Mouse (Mus musculus): ENCODE measurements around the gene Olfr1447. TPM values are rescaled to one million over a fixed set of nuclear protein-coding genes. Genes with fewer than 3 reads are reported as not detected.

Olfr1447 gene
- polyA plus RNA-seq (2017; shearing (Covaris generic)) = not detected

GRCm38 (mm10) chr19:12903643-12904042, at the start of gene Olfr1447:
Gene Olfr1447 (minus strand): TSS chr19:12903743.

GRCm38 (mm10) chr19:12949958-12950357, 46.4 kb upstream of the Olfr1447 start, which contains the start of gene Olfr1450:
Gene Olfr1450 (plus strand): TSS chr19:12950258.

GRCm38 (mm10) chr19:12930540-12930939, 27.0 kb upstream of the Olfr1447 start, which contains the start of gene Olfr1449:
Gene Olfr1449 (plus strand): TSS chr19:12930840.

GRCm38 (mm10) chr19:12924319-12924718, 20.8 kb upstream of the Olfr1447 start, which contains the start of gene Olfr1448:
Gene Olfr1448 (minus strand): TSS chr19:12924419.

GRCm38 (mm10) chr19:12893424-12893823, 10.1 kb downstream of the Olfr1447 start, which contains the start of gene Olfr1446:
Gene Olfr1446 (minus strand): TSS chr19:12893524.

GRCm38 (mm10) chr19:12883555-12883954, 20.0 kb downstream of the Olfr1447 start, which contains the start of gene Olfr1445:
Gene Olfr1445 (plus strand): TSS chr19:12883855.

GRCm38 (mm10) chr19:12856983-12857382, 46.6 kb downstream of the Olfr1447 start, which contains the start of gene Olfr1444:
Gene Olfr1444 (plus strand): TSS chr19:12857283.

Other genes with a start within 250 kb of the Olfr1447 start
- 0.16 TPM for gene Olfr1442, start 233.3 kb downstream of the Olfr1447 start, polyA plus RNA-seq (2017; shearing (Covaris generic))
- not detected for gene Olfr1443, start 225.6 kb downstream of the Olfr1447 start, polyA plus RNA-seq (2017; shearing (Covaris generic))
- not detected for gene Keg1, start 208.0 kb downstream of the Olfr1447 start, polyA plus RNA-seq (2017; shearing (Covaris generic))
- not detected for gene Cntf, start 138.1 kb downstream of the Olfr1447 start, polyA plus RNA-seq (2017; shearing (Covaris generic))
- 18.8 TPM for gene Zfp91, start 107.6 kb downstream of the Olfr1447 start, polyA plus RNA-seq (2017; shearing (Covaris generic))
- 375 TPM for gene Lpxn, start 107.5 kb downstream of the Olfr1447 start, polyA plus RNA-seq (2017; shearing (Covaris generic))
- gene Gm5244, start 57.1 kb downstream of the Olfr1447 start, polyA plus RNA-seq (2017; shearing (Covaris generic)) = not detected
- not detected for gene Olfr1444, start 46.5 kb downstream of the Olfr1447 start, polyA plus RNA-seq (2017; shearing (Covaris generic))
- gene Olfr1445, start 19.9 kb downstream of the Olfr1447 start, polyA plus RNA-seq (2017; shearing (Covaris generic)) = not detected
- 0.37 TPM for gene Olfr1446, start 10.2 kb downstream of the Olfr1447 start, polyA plus RNA-seq (2017; shearing (Covaris generic))
- 0.10 TPM for gene Olfr1448, start 20.7 kb upstream of the Olfr1447 start, polyA plus RNA-seq (2017; shearing (Covaris generic))
- not detected for gene Olfr1449, start 27.1 kb upstream of the Olfr1447 start, polyA plus RNA-seq (2017; shearing (Covaris generic))
- not detected for gene Olfr1450, start 46.5 kb upstream of the Olfr1447 start, polyA plus RNA-seq (2017; shearing (Covaris generic))
- gene Olfr1451, start 91.3 kb upstream of the Olfr1447 start, polyA plus RNA-seq (2017; shearing (Covaris generic)) = 0.37 TPM
- not detected for gene Olfr1453, start 124.6 kb upstream of the Olfr1447 start, polyA plus RNA-seq (2017; shearing (Covaris generic))
- gene Olfr1454, start 156.9 kb upstream of the Olfr1447 start, polyA plus RNA-seq (2017; shearing (Covaris generic)) = not detected
- 0.83 TPM for gene Olfr1457, start 194.1 kb upstream of the Olfr1447 start, polyA plus RNA-seq (2017; shearing (Covaris generic))
- gene Olfr1458, start 203.0 kb upstream of the Olfr1447 start, polyA plus RNA-seq (2017; shearing (Covaris generic)) = not detected
- 0.17 TPM for gene Olfr1459, start 245.8 kb upstream of the Olfr1447 start, polyA plus RNA-seq (2017; shearing (Covaris generic))

All from effector memory CD4-positive, alpha-beta T cell, adult 7 months (primary cell).